Mouse (Mus musculus) liver, embryonic 11.5 days (tissue): Measurements from ENCODE around the gene Pxk. TPM values are rescaled to one million over a fixed set of nuclear protein-coding genes. Genes with fewer than 3 reads are reported as not detected.

ENCODE experiments used
- ATAC-seq: fragments of 200-750 bp; cut with Nextera tagmentation; replicated peaks from 2 replicates; pipeline ENCODE4 v1.8.0; 2017; ENCODE audit warnings: moderate number of reproducible peaks, mild to moderate bottlenecking, moderate TSS enrichment, moderate library complexity; ENCODE audit not compliant: low FRiP score
- DNase-seq: peaks from one replicate; pipeline ENCODE4 v3.0.0-alpha.2; 2017; ENCODE audit warnings: low spot score
- H3K27ac ChIP-seq: fragments of 300-500 bp; sonication (generic); 2 replicates; pipeline ENCODE4 v1.5.1; 2014; ENCODE audit warnings: mild to moderate bottlenecking, low read depth, low read length, control low read depth
- H3K27me3 ChIP-seq: fragments of 300-500 bp; sonication (generic); replicated peaks from 2 replicates; pipeline ENCODE4 v1.6.1; 2014; ENCODE audit warnings: low read length, mixed read lengths; ENCODE audit not compliant: control insufficient read depth, insufficient read depth
- H3K36me3 ChIP-seq: fragments of 300-500 bp; sonication (generic); 2 replicates; pipeline ENCODE4 v1.6.1; 2014; ENCODE audit warnings: mild to moderate bottlenecking, low read length, moderate library complexity, mixed read lengths; ENCODE audit not compliant: control insufficient read depth, insufficient read depth
- H3K4me1 ChIP-seq: fragments of 300-500 bp; sonication (generic); replicated peaks from 2 replicates; pipeline ENCODE4 v1.6.1; 2014; ENCODE audit warnings: low read length, mixed read lengths; ENCODE audit not compliant: control insufficient read depth, insufficient read depth
- H3K4me2 ChIP-seq: fragments of 300-500 bp; sonication (generic); 2 replicates; pipeline ENCODE4 v1.6.1; 2014; ENCODE audit warnings: mild to moderate bottlenecking, control low read depth, moderate library complexity
- H3K4me3 ChIP-seq: fragments of 300-500 bp; sonication (generic); 2 replicates; pipeline ENCODE4 v1.5.1; 2014; ENCODE audit warnings: low read depth, low read length, control low read depth
- H3K9ac ChIP-seq: fragments of 300-500 bp; sonication (generic); 2 replicates; pipeline ENCODE4 v1.6.1; 2014; ENCODE audit warnings: low read depth, low read length, control low read depth
- H3K9me3 ChIP-seq: fragments of 300-500 bp; sonication (generic); 2 replicates; pipeline ENCODE4 v1.6.1; 2016; ENCODE audit warnings: low read length, inconsistent platforms, mixed read lengths; ENCODE audit not compliant: control insufficient read depth
- WGBS: fragments of 180-500 bp; shearing (Covaris S2); extraction: QIAGEN DNeasy Blood & Tissue Kit; methylation state at CpG from one replicate; pipeline ENCODE4 v1.1.7; 2014; 5-methylcytosine and 5-hydroxymethylcytosine counted together
- polyA plus RNA-seq: library from polyadenylated mRNA; unstranded; fragments of >200 nt; fragmentation: Nextera tagmentation; extraction: Ambion mirVana; gene quantifications from 2 replicates; pipeline ENCODE4 v1.2.1, GENCODE M21; 2014

Pxk gene
- polyA plus RNA-seq, 1 experiment from 2014 or later = 18.5 TPM

DNA sequence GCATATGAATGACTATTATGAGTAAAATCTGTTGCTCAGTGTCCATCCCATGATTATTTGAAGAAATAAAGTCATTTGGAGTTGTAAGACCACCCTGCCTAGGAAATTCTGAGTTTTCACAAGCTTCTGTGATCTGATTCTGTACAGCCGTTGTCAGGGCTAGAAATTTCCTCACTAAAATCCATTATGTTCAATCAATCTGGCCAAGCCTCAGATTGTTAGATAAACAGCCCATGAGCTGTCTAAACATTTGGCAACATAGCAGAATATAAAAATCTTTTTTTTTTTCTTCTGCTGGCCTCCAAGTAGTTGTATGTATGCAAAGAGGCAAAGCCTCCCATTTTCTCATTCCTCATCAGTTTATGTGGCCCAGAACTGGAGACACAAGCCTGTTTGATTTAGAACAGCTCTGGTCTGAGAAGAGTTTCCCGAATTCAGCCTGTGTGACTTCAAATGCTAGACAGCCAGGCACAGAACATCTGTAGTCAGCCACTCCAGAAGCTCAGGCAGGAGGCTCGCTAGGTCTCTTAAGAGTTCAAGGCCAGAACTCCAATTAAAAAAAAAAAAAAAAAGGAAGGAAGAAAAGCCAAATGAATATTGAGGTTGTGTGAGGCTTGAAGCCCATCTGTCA is 3.0 kb upstream of the Pxk start:
- Histone ChIP-seq H3K9me3 (no peaks in the 10 kb centered on the region), H3K4me1 (peaks cover 9% of the 10 kb centered on the region; the same call in 1 of the 2 replicates), H3K27me3 (no peaks in the 10 kb centered on the region), H3K4me2 (no peak overlapping the region), H3K4me3 (no peak overlapping the region), H3K9ac (no peak overlapping the region), H3K36me3 (peaks cover 3% of the 10 kb centered on the region; the same call in 1 of the 2 replicates), H3K27ac (no peak overlapping the region)
- ATAC-seq (no peak), DNase-seq (no peak)
- 55% methylated on average over 3 of the region's 3 CpGs for whole genome bisulfite sequencing

DNA sequence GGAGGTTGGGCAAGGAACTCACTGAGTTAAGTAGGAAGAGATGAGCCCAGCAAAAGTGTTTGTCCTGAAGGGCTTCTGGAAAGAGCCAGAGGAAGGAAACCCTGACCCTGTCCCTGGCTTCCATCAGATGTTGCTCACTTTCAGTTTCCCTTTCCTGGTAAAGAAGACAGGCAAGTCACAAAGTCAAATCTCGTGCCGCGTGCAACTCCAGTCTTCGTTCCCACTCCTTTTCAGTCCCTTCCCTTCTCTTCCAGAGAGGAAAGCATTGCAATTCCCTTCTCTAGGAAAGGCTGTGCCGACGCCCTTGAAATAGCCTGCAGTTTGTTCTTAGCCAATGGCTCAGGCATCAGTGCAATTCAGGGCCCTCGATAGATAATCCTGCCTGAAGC is 2.5 kb upstream of the Pxk start:
- Histone ChIP-seq H3K36me3 (no peaks in the 10 kb centered on the region; the same call in 1 of the 2 replicates), H3K4me1 (peaks cover 9% of the 10 kb centered on the region; the same call in 1 of the 2 replicates), H3K4me2 (peak overlapping the region; percentile 19; the same call in 1 of the 2 replicates), H3K9ac (no peak overlapping the region), H3K27me3 (no peaks in the 10 kb centered on the region), H3K4me3 (no peak overlapping the region), H3K27ac (no peak overlapping the region), H3K9me3 (no peaks in the 10 kb centered on the region)
- ATAC-seq = no peak
- 48% methylated on average over 7 of the region's 7 CpGs for WGBS
- no peak for DNase-seq

- Histone ChIP-seq H3K4me3 (peak overlapping the region; percentile 88), H3K36me3 (no peaks in the 10 kb centered on the region), H3K27ac (no peak overlapping the region), H3K9me3 (no peaks in the 10 kb centered on the region), H3K9ac (peak overlapping the region; percentile 80), H3K4me1 (peaks cover 9% of the 10 kb centered on the region; the same call in 1 of the 2 replicates), H3K4me2 (peak overlapping the region; percentile 85), H3K27me3 (no peaks in the 10 kb centered on the region)
- peak; percentile 38 for DNase-seq
- ATAC-seq = 0 out of 2 replicates have a peak, but pooled peaks have one; percentile 6
- 2% methylated on average over 5 of the region's 5 CpGs for WGBS
These were observed 630 bp downstream of the Pxk start for GRCm38 (mm10) chr14:8098687-8098995.

- no peaks in the 10 kb centered on the region for H3K9me3 ChIP-seq
- no peak overlapping the region for H3K27ac ChIP-seq
- no peak overlapping the region for H3K9ac ChIP-seq
- H3K4me2 ChIP-seq = peak overlapping the region; percentile 85
- H3K4me3 ChIP-seq = no peak overlapping the region; the same call in 1 of the 2 replicates
- 48% methylated on average over 10 of the region's 10 CpGs for WGBS
- no peaks in the 10 kb centered on the region for H3K27me3 ChIP-seq
- no peaks in the 10 kb centered on the region for H3K36me3 ChIP-seq
- no peak for DNase-seq
- H3K4me1 ChIP-seq = peaks cover 9% of the 10 kb centered on the region; the same call in 1 of the 2 replicates
- ATAC-seq = no peak
These were observed 1.6 kb downstream of the Pxk start for GRCm38 (mm10) chr14:8099561-8100021.

GRCm38 (mm10) chr14:8101886-8102285 is 3.9 kb downstream of the Pxk start:
- no peak overlapping the region for H3K27ac ChIP-seq
- H3K4me1 ChIP-seq = peaks cover 9% of the 10 kb centered on the region; the same call in 1 of the 2 replicates
- ATAC-seq = no peak
- no peak for DNase-seq
- 88% methylated on average over 8 of the region's 8 CpGs for WGBS
- H3K4me3 ChIP-seq = no peak overlapping the region
- H3K36me3 ChIP-seq = no peaks in the 10 kb centered on the region
- H3K9ac ChIP-seq = no peak overlapping the region
- H3K4me2 ChIP-seq = no peak overlapping the region
- H3K9me3 ChIP-seq = no peaks in the 10 kb centered on the region
- no peaks in the 10 kb centered on the region for H3K27me3 ChIP-seq

GRCm38 (mm10) chr14:8102676-8103075 is 4.7 kb downstream of the Pxk start:
- ATAC-seq (no peak), DNase-seq (no peak)
- Histone ChIP-seq H3K4me2 (no peak overlapping the region), H3K9me3 (no peaks in the 10 kb centered on the region), H3K4me3 (no peak overlapping the region), H3K36me3 (no peaks in the 10 kb centered on the region), H3K4me1 (peaks cover 9% of the 10 kb centered on the region; the same call in 1 of the 2 replicates), H3K9ac (no peak overlapping the region), H3K27ac (no peak overlapping the region), H3K27me3 (no peaks in the 10 kb centered on the region)
- WGBS = 85% methylated on average over 12 of the region's 12 CpGs

DNA sequence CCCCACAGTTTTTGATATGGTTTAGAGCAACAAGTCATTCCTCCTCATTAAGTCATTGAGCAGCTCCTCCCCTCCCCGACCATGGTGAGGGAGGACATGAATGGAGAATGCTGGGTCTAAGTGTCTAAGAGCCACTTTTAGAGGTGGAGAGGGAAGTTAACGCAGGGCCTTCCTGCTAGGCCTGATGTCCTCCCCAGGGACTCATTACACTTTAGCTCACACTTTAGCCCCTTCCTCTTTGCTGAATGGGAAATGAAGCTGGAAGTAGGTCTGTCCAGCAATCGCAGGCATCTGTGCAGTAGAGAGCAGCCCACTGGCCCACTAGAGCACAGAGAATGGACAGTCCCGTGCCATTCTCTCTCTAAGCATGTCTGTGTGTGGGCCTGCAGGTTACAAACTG is 10.0 kb downstream of the Pxk start:
- Histone ChIP-seq H3K4me2 (no peak overlapping the region), H3K9ac (no peak overlapping the region)
- 78% methylated on average over 4 of the region's 4 CpGs for WGBS

DNA sequence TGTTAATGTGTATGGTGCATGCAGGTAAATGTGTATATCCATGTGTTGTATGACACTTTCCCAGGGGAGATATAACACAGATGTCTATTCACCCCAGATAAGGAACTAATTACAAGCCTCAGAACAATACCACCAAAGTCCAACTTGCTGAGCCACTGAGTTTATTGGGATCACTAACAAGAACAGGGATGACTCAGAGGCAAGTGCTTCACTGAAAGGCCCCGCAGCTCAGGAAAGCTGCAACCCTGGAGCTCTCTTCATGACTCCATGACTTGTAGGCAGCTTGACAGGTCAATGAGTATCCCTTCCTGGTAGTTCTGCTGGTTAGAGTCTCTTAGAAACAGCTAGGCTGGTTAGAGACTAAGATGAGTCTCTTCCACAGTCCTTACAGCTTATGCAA is 11.0 kb downstream of the Pxk start:
- DNase-seq = no peak
- Histone ChIP-seq H3K27me3 (no peaks in the 10 kb centered on the region), H3K36me3 (no peaks in the 10 kb centered on the region), H3K4me1 (no peaks in the 10 kb centered on the region), H3K27ac (no peak overlapping the region), H3K9ac (no peak overlapping the region), H3K9me3 (no peaks in the 10 kb centered on the region), H3K4me3 (no peak overlapping the region), H3K4me2 (no peak overlapping the region)
- 83% methylated on average over 1 of the region's 1 CpGs for WGBS
- ATAC-seq = no peak

More for the DNA sequence above, 10.0 kb downstream of the Pxk start:
- Histone ChIP-seq H3K36me3 (no peaks in the 10 kb centered on the region), H3K4me3 (no peak overlapping the region), H3K4me1 (no peaks in the 10 kb centered on the region), H3K27ac (no peak overlapping the region), H3K27me3 (no peaks in the 10 kb centered on the region), H3K9me3 (no peaks in the 10 kb centered on the region)
- DNase-seq (no peak), ATAC-seq (no peak)

DNA sequence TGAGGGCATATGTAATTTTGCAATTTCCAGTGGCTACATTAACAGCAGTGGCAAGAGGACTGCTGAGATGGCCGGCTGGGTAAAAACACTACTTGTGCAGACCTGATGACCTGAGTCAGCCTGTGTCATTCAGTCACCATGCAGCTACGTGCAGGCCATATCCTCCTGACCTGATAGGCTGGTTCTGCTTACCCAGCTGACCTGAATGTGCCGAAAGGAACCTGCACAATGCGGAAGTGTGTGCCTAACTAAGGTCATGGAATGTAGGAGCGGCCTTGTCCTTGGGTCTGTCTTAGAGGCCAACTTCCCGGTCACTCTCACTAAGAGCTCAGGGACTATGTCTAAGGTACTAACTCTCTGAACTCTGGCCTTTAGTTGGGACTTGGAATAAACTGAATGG is 13.5 kb downstream of the Pxk start:
- Histone ChIP-seq H3K4me2 (no peak overlapping the region), H3K36me3 (no peaks in the 10 kb centered on the region), H3K27me3 (no peaks in the 10 kb centered on the region), H3K4me1 (no peaks in the 10 kb centered on the region), H3K4me3 (no peak overlapping the region), H3K27ac (no peak overlapping the region), H3K9ac (no peak overlapping the region), H3K9me3 (no peaks in the 10 kb centered on the region)
- DNase-seq (no peak), ATAC-seq (peak; percentile 41; the same call in 1 of the 2 replicates)
- 89% methylated on average over 6 of the region's 6 CpGs for WGBS
